Mouse (Mus musculus): ENCODE measurements at regions not wholly inside any gene's neighbourhood (a gene's known extent, or its start where the extent isn't known, plus 50 kb on each side); places are given as distances from the start of the nearest gene placed in this dataset.

GRCm38 (mm10) chr14:76278751-76279450 is 135.9 kb upstream of the Tsc22d1 start:
- in situ Hi-C loops (cut with MboI; ENCODE audit: low pct_unique_long_range_greater_than_20kb in 1 of 2, low sequenced_read_pairs in 2 of 2, unreplicated experiment in 1 of 2), result no loop called here

GRCm38 (mm10) chr14:76279561-76279960 is 135.2 kb upstream of the Tsc22d1 start:
- in situ Hi-C loops (cut with MboI; ENCODE audit: low pct_unique_long_range_greater_than_20kb in 1 of 2, low sequenced_read_pairs in 2 of 2, unreplicated experiment in 1 of 2), result no loop called here

DNA sequence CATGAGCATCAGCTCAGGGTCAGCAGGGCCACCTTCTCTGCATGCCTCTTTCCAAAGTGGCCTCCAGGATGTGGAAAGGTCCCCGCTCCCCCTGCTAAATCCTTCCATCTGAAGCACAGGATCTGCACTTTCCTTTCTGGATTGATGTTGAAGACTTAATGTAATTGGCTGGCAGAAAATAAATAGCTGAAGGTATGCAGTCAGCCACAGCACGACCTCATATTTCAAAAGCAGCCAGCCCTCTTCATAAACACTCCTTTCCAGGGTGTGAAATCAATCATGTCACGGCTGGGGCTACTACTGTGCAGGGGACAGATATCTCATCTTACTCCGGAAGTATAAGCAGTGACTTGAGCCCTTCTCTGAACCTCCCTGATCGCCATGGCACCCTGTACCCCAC is 132.9 kb upstream of the Tsc22d1 start:
- in situ Hi-C loops (cut with MboI; ENCODE audit: low pct_unique_long_range_greater_than_20kb in 1 of 2, low sequenced_read_pairs in 2 of 2, unreplicated experiment in 1 of 2), result no loop called here

DNA sequence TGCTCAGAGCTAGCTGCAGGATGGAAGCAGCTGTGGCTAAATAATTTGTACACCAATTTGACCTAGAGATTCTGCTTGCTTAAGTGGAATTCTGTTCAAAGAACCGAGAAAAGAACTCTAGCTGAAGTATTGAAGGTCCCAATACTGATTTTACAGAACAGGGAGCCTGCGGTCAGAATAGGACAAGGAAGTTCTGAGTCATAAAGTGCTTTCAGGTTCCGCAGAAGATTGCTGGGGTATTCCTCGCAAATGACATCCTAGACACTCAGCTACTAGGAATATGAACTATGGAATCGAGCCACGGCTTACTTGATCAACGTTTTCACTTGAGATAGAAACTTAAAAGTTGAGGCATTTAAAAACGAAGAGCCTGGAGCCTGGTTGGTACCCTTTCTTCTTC is 127.0 kb upstream of the Tsc22d1 start:
- in situ Hi-C loops (cut with MboI; ENCODE audit: low pct_unique_long_range_greater_than_20kb in 1 of 2, low sequenced_read_pairs in 2 of 2, unreplicated experiment in 1 of 2), result no loop called here

- in situ Hi-C loops (cut with MboI; ENCODE audit: low pct_unique_long_range_greater_than_20kb in 1 of 2, low sequenced_read_pairs in 2 of 2, unreplicated experiment in 1 of 2), result no loop called here
Measured at GRCm38 (mm10) chr14:76290401-76291018, 124.3 kb upstream of the Tsc22d1 start.

DNA sequence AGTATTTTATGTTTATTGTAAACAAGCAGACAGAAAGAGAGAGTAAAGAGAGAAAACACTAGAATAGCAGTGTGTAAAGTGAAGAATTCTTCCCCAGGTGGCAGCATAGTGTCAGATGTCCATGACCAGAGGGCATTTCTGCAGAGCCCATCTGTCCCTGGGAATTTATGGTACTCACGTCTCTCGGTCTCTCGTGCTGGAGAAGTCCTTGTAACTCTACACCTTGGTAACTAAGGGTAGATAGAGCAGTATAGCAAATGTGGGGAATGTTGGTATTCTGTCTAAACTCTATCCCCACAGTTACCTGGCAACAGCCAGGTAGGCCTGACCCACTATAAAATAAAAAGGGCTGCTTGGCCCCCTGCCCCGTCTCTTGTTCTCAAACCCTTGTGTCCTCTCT is 122.5 kb upstream of the Tsc22d1 start:
- in situ Hi-C loops (cut with MboI; ENCODE audit: low pct_unique_long_range_greater_than_20kb in 1 of 2, low sequenced_read_pairs in 2 of 2, unreplicated experiment in 1 of 2), result no loop called here

GRCm38 (mm10) chr14:76295411-76296169 is 119.2 kb upstream of the Tsc22d1 start:
- in situ Hi-C loops (cut with MboI; ENCODE audit: low pct_unique_long_range_greater_than_20kb in 1 of 2, low sequenced_read_pairs in 2 of 2, unreplicated experiment in 1 of 2), result no loop called here

- in situ Hi-C loops (cut with MboI; ENCODE audit: low pct_unique_long_range_greater_than_20kb in 1 of 2, low sequenced_read_pairs in 2 of 2, unreplicated experiment in 1 of 2), result no loop called here
Measured at GRCm38 (mm10) chr14:76297864-76298263, 116.9 kb upstream of the Tsc22d1 start.

DNA sequence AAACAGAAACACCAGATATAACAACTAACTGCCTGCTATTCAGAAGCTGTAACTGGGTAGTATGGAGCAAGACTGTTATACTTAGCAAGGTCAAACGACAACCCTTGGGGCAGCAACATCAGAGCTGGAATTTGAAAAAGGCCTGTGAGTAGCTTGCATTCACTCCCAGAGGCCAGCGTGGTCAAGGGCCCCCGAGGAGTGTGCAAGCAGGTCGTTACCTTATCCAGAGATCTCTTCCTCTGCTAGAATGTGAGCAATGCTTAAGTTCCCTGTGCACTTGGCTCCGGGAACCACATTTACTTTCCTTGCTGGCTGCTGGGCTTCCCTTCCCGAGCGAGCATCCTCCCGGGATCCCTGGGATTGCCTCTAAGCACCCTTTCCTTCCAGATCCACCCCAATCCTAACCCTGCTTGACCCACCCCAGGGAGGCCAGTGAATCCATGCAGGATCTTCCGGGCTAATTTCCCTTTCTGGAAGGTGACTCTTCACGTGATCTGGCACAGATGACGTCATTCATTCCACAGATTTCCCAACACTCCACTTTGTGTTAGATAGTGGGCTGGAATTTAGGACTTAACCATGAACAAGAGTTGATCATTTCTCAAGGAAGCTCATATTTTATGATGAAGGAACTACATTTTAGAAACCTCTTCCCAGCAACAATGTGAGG is 112.3 kb upstream of the Tsc22d1 start:
- in situ Hi-C loops (cut with MboI; ENCODE audit: low pct_unique_long_range_greater_than_20kb in 1 of 2, low sequenced_read_pairs in 2 of 2, unreplicated experiment in 1 of 2), result no loop called here

- in situ Hi-C loops (cut with MboI; ENCODE audit: low pct_unique_long_range_greater_than_20kb in 1 of 2, low sequenced_read_pairs in 2 of 2, unreplicated experiment in 1 of 2), result no loop called here
Measured at GRCm38 (mm10) chr14:76307603-76308002, 107.2 kb upstream of the Tsc22d1 start.

DNA sequence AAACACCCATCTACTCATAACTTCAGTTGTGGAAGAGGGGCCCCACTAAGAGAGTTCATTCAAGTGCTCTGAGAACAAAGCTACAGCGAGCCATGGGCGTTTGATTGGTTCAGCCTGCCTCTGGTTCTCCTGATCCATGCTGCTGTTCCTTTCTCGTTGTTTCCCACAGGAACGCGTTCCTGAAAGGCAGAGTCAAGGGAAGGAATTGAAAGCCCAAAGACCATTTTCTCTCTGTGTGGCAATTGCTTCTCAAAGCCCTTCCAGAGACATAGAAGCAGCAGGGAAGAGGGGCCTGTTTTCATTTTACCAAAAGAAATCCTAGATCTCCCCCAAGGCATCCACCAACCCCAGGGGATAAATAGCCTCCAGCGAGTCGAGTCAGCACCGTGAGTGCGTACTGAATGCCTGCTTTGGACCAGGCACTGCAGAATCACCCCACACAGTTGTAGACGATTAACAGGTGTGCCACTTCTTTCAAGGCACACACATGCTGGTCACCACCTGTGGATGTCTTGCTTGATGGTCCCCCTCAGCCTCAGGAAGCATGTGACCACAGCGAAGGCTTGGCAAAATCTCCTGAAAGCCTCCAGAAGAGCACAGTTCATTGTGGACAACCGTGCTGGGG is 106.5 kb upstream of the Tsc22d1 start:
- in situ Hi-C loops (cut with MboI; ENCODE audit: low pct_unique_long_range_greater_than_20kb in 1 of 2, low sequenced_read_pairs in 2 of 2, unreplicated experiment in 1 of 2), result no loop called here

- in situ Hi-C loops (cut with MboI; ENCODE audit: low pct_unique_long_range_greater_than_20kb in 1 of 2, low sequenced_read_pairs in 2 of 2, unreplicated experiment in 1 of 2), result no loop called here
Measured at GRCm38 (mm10) chr14:76309606-76310005, 105.2 kb upstream of the Tsc22d1 start.

- in situ Hi-C loops (cut with MboI; ENCODE audit: low pct_unique_long_range_greater_than_20kb in 1 of 2, low sequenced_read_pairs in 2 of 2, unreplicated experiment in 1 of 2), result no loop called here
Measured at GRCm38 (mm10) chr14:76310278-76310677, 104.5 kb upstream of the Tsc22d1 start.

- in situ Hi-C loops (cut with MboI; ENCODE audit: low pct_unique_long_range_greater_than_20kb in 1 of 2, low sequenced_read_pairs in 2 of 2, unreplicated experiment in 1 of 2), result no loop called here
Measured at GRCm38 (mm10) chr14:76313424-76314190, 101.2 kb upstream of the Tsc22d1 start.

DNA sequence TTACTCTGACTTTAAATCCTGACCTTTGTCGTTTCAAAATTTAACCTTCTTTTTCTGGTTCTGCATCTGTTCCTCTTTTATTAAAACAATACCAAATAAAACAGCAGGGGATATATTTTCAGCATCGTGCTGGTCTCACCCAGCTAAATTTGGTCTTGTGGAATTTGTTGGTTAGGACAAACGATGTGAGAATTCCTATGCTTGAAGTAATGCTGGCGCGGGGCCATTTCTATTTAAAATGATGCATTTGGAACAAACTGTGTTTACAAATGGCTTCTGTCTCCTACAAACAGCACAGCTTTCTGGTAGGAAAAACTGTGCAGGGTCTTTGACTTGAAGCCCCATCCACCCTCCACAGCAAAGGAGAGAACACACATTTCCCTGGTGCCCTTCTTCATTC is 96.3 kb upstream of the Tsc22d1 start:
- in situ Hi-C loops (cut with MboI; ENCODE audit: low pct_unique_long_range_greater_than_20kb in 1 of 2, low sequenced_read_pairs in 2 of 2, unreplicated experiment in 1 of 2), result no loop called here

DNA sequence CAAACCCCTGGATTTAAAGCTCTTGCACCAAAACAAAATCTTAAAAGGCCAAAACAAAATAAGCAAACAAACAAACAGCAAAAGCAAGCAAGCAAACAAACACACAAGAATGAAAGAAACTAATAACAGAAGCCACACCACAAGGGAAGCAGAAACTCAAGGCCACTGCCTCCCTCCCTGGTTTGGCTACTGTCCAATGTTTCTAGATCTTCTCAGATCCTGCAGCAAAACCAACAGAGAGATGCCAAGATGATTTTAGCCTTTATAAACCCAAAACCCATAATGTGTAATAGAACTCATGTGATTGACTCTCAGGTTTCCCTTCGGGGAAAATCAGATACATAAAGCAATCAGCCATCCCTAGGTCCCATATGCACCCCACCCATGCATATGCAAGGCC is 90.5 kb upstream of the Tsc22d1 start:
- in situ Hi-C loops (cut with MboI; ENCODE audit: low pct_unique_long_range_greater_than_20kb in 1 of 2, low sequenced_read_pairs in 2 of 2, unreplicated experiment in 1 of 2), result no loop called here

GRCm38 (mm10) chr14:76329983-76330382 is 84.8 kb upstream of the Tsc22d1 start:
- in situ Hi-C loops (cut with MboI; ENCODE audit: low pct_unique_long_range_greater_than_20kb in 1 of 2, low sequenced_read_pairs in 2 of 2, unreplicated experiment in 1 of 2), result loop anchor here in 1 of 2 experiments (25.0 kb wide), 1 partner anchor 93 kb away; no protein-coding TSS in a partner anchor

Measured in mouse embryonic stem cell (cell line).